Mouse (Mus musculus) midbrain, embryonic 16.5 days (tissue): ENCODE measurements at regions not wholly inside any gene's neighbourhood (a gene's known extent, or its start where the extent isn't known, plus 50 kb on each side); places are given as distances from the start of the nearest gene placed in this dataset.

Experiments used
- ATAC-seq: fragments of 200-750 bp; cut with Nextera tagmentation; 2 replicates; pipeline ENCODE4 v1.8.0; 2017; ENCODE audit warnings: moderate TSS enrichment
- H3K27ac ChIP-seq: fragments of 300-500 bp; sonication (generic); 2 replicates; pipeline ENCODE4 v1.5.1; 2014; ENCODE audit warnings: mild to moderate bottlenecking, low read length, mixed read lengths
- H3K27me3 ChIP-seq: fragments of 300-500 bp; sonication (generic); 2 replicates; pipeline ENCODE4 v1.6.1; 2014; ENCODE audit warnings: low read depth, low read length, mixed read lengths; ENCODE audit not compliant: control insufficient read depth, insufficient read depth
- H3K36me3 ChIP-seq: fragments of 300-500 bp; sonication (generic); 2 replicates; pipeline ENCODE4 v1.6.1; 2014; ENCODE audit warnings: mild to moderate bottlenecking, low read length, moderate library complexity, mixed read lengths; ENCODE audit not compliant: control insufficient read depth, insufficient read depth
- H3K4me1 ChIP-seq: fragments of 300-500 bp; sonication (generic); 2 replicates; pipeline ENCODE4 v1.6.1; 2014; ENCODE audit warnings: mild to moderate bottlenecking, low read length, mixed read lengths; ENCODE audit not compliant: control insufficient read depth, insufficient read depth
- H3K4me2 ChIP-seq: fragments of 300-500 bp; sonication (generic); 2 replicates; pipeline ENCODE4 v1.6.1; 2014; ENCODE audit warnings: mild to moderate bottlenecking, low read length, mixed read lengths
- H3K4me3 ChIP-seq: fragments of 300-500 bp; sonication (generic); 2 replicates; pipeline ENCODE4 v1.5.1; 2014; ENCODE audit warnings: low read depth, mild to moderate bottlenecking, low read length, moderate library complexity, mixed read lengths
- H3K9ac ChIP-seq: fragments of 300-500 bp; sonication (generic); 2 replicates; pipeline ENCODE4 v1.6.1; 2014; ENCODE audit warnings: low read depth, low read length, mixed read lengths
- H3K9me3 ChIP-seq: fragments of 300-500 bp; sonication (generic); replicated peaks from 2 replicates; pipeline ENCODE4 v1.6.1; 2014; ENCODE audit warnings: mild to moderate bottlenecking, low read length, mixed read lengths; ENCODE audit not compliant: control insufficient read depth, poor library complexity, severe bottlenecking
- WGBS: fragments of 180-500 bp; shearing (Covaris S2); extraction: QIAGEN DNeasy Blood & Tissue Kit; methylation state at CpG from one replicate; pipeline ENCODE4 v1.1.7; 2014; 5-methylcytosine and 5-hydroxymethylcytosine counted together

- WGBS, result 88% methylated on average over 1 of the region's 1 CpGs
- no peak for ATAC-seq
These were observed 485.4 kb downstream of the Nova1 start for GRCm38 (mm10) chr12:46333376-46333775.

GRCm38 (mm10) chr12:46327865-46328264 lies 490.9 kb downstream of the Nova1 start:
- H3K4me2 ChIP-seq, result no peak overlapping the region
- H3K27ac ChIP-seq, result no peak overlapping the region
- H3K4me1 ChIP-seq, result no peaks in the 10 kb centered on the region
- H3K36me3 ChIP-seq, result no peaks in the 10 kb centered on the region
- no peaks in the 10 kb centered on the region for H3K27me3 ChIP-seq
- H3K9me3 ChIP-seq, result no peaks in the 10 kb centered on the region
- 89% methylated on average over 1 of the region's 1 CpGs for WGBS
- H3K4me3 ChIP-seq, result no peak overlapping the region
- H3K9ac ChIP-seq, result no peak overlapping the region
- ATAC-seq, result no peak

More at GRCm38 (mm10) chr12:46333376-46333775, 485.4 kb downstream of the Nova1 start:
- H3K4me1 ChIP-seq, result no peaks in the 10 kb centered on the region
- no peaks in the 10 kb centered on the region for H3K36me3 ChIP-seq
- no peaks in the 10 kb centered on the region for H3K9me3 ChIP-seq
- H3K27ac ChIP-seq, result no peak overlapping the region
- no peaks in the 10 kb centered on the region for H3K27me3 ChIP-seq
- H3K4me3 ChIP-seq, result no peak overlapping the region
- H3K4me2 ChIP-seq, result no peak overlapping the region
- no peak overlapping the region for H3K9ac ChIP-seq

DNA sequence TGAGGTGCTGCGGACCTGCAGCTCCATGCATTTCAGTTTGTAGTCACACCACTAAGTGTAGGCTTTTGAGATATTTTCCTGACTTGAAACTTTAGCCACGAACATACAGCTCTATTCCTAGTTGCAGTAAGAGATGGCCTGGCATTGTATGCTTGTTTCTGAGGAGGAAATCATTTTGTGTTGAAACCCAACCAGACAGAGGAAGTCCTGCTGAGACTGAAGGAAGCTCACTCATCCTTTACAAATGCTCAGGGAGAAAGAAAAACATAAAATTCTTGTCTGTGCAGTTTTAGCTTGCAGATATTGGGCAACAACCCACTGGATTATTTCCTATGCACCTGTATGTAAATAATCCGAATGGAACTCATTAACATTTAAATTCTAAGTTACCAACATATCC lies 495.5 kb downstream of the Nova1 start:
- no peak overlapping the region for H3K4me3 ChIP-seq
- H3K9ac ChIP-seq, result no peak overlapping the region
- no peaks in the 10 kb centered on the region for H3K9me3 ChIP-seq
- no peaks in the 10 kb centered on the region for H3K4me1 ChIP-seq
- H3K27ac ChIP-seq, result no peak overlapping the region
- ATAC-seq, result no peak
- WGBS, result 58% methylated on average over 3 of the region's 3 CpGs
- H3K27me3 ChIP-seq, result no peaks in the 10 kb centered on the region
- no peak overlapping the region for H3K4me2 ChIP-seq
- no peaks in the 10 kb centered on the region for H3K36me3 ChIP-seq

DNA sequence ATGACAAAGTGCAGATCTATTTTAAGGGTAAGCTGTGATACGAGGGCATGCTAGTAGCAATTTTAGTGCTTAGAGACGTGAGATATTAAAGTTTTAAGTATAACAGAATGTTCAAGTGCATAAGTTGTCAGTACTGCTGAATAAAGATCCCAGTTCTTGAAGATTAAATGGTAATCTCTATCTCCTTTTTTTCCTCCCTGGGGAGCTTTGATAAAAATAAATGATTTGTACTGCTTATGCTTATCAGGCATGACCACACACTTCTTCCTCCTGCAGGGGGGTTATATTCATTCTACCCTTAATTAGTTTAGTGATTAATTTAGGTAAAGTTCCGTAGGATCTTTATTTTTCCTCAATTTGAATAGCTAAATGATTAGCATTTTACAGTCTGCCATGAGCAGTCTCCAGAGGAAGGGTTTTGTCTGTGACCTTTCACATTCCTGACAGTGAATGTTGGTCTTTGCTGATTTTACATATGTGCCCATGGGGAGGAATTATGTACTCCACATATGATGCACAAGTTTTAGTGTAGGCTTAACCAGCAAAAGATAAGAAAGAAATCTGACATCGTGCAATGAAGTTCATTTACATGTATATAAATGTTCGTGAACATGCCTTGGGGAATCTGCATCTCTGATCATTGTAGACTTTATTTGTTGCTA lies 515.5 kb downstream of the Nova1 start:
- 0 out of 2 replicates have a peak, but pooled peaks have one; percentile 36 for ATAC-seq

DNA sequence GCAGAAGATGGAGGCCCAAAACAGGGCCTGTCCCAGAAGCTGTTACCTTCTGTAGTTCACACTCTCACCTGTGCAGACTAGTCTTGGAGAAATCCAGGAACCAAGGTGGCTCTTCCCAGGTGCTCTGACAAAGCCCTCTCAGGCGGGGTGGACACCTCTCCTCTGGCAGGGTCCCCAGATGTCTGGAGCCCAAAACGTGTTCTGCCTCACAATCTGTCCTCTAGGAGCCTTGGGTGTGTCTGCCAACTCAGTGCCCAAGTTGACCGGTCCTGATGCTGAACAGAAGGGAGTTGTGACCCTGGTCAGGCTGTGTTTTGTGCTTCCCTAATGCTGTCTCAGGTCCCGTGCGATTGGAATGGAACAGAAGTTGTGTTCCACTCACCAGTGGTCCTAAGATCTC lies 519.8 kb downstream of the Nova1 start:
- H3K27ac ChIP-seq, result no peak overlapping the region
- no peak for ATAC-seq
- no peaks in the 10 kb centered on the region for H3K27me3 ChIP-seq
- H3K9me3 ChIP-seq, result no peaks in the 10 kb centered on the region
- H3K4me2 ChIP-seq, result no peak overlapping the region
- WGBS, result 89% methylated on average over 5 of the region's 5 CpGs
- H3K4me1 ChIP-seq, result peaks cover 3% of the 10 kb centered on the region; the same call in 1 of the 2 replicates
- no peak overlapping the region for H3K9ac ChIP-seq
- no peak overlapping the region for H3K4me3 ChIP-seq
- no peaks in the 10 kb centered on the region for H3K36me3 ChIP-seq

More for the DNA sequence above, 515.5 kb downstream of the Nova1 start:
- Histone ChIP-seq H3K27me3 (no peaks in the 10 kb centered on the region), H3K4me1 (peaks cover 3% of the 10 kb centered on the region; the same call in 1 of the 2 replicates), H3K4me2 (no peak overlapping the region), H3K9me3 (no peaks in the 10 kb centered on the region), H3K9ac (no peak overlapping the region), H3K4me3 (no peak overlapping the region), H3K27ac (no peak overlapping the region), H3K36me3 (no peaks in the 10 kb centered on the region)
- WGBS, result 54% methylated on average over 5 of the region's 5 CpGs

DNA sequence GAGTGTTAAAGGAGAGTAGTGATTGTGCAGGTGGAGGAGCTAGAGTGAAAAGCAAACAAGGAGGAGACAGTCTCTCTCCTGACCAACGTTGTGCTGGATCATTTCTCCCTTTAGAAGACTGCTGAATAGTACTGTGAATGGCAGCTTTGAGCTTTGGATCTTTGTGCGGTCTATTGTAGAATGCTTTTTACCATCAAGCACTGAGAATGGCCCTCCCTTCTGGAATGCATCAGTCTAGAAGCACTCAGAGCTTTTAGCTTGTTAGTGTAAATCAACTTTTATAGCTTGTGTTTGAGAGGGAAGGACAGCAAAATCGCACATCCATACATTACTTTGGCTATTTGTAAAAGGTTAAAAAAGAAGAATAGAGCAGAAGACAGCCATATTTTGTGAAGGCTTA lies 534.2 kb downstream of the Nova1 start:
- no peaks in the 10 kb centered on the region for H3K27me3 ChIP-seq
- no peak overlapping the region for H3K27ac ChIP-seq
- H3K4me1 ChIP-seq, result no peaks in the 10 kb centered on the region
- no peak overlapping the region for H3K9ac ChIP-seq
- H3K36me3 ChIP-seq, result no peaks in the 10 kb centered on the region
- no peak overlapping the region for H3K4me3 ChIP-seq
- ATAC-seq, result no peak
- WGBS, result 58% methylated on average over 3 of the region's 3 CpGs
- H3K4me2 ChIP-seq, result no peak overlapping the region
- 0 out of 2 replicates have a peak, but pooled peaks cover 3% of the 10 kb centered on the region for H3K9me3 ChIP-seq

GRCm38 (mm10) chr12:46248402-46249018 lies 570.2 kb downstream of the Nova1 start:
- Histone ChIP-seq H3K4me2 (no peak overlapping the region), H3K4me3 (no peak overlapping the region), H3K9me3 (no peaks in the 10 kb centered on the region), H3K9ac (no peak overlapping the region), H3K4me1 (peaks cover 7% of the 10 kb centered on the region), H3K27me3 (no peaks in the 10 kb centered on the region), H3K36me3 (no peaks in the 10 kb centered on the region), H3K27ac (peak overlapping the region; percentile 55; the same call in 1 of the 2 replicates)
- peak; percentile 64 for ATAC-seq
- 42% methylated on average over 1 of the region's 1 CpGs for WGBS

DNA sequence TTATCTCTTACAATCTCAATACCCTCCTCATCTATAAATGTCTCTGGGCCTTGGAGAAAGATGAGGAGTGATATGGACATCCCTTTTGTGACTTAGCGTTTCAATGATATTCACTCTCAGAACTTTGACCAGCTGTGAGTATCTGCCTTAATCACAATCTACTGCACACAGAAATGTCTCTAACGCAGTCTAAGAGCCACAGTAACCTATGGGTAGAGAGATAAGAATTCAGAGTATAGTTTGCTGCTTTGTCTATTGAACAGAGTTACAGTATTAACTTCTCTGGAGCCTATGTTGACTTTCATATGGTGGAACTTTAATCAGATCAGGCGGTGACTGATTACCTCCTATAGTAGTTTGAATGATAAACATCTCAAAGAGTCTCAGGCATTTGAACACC lies 573.8 kb downstream of the Nova1 start:
- H3K4me3 ChIP-seq, result no peak overlapping the region
- no peak for ATAC-seq
- H3K36me3 ChIP-seq, result no peaks in the 10 kb centered on the region
- H3K4me2 ChIP-seq, result no peak overlapping the region
- H3K27me3 ChIP-seq, result no peaks in the 10 kb centered on the region
- 97% methylated on average over 3 of the region's 3 CpGs for WGBS
- no peak overlapping the region for H3K27ac ChIP-seq
- H3K9me3 ChIP-seq, result no peaks in the 10 kb centered on the region
- H3K4me1 ChIP-seq, result peaks cover 7% of the 10 kb centered on the region
- no peak overlapping the region for H3K9ac ChIP-seq

DNA sequence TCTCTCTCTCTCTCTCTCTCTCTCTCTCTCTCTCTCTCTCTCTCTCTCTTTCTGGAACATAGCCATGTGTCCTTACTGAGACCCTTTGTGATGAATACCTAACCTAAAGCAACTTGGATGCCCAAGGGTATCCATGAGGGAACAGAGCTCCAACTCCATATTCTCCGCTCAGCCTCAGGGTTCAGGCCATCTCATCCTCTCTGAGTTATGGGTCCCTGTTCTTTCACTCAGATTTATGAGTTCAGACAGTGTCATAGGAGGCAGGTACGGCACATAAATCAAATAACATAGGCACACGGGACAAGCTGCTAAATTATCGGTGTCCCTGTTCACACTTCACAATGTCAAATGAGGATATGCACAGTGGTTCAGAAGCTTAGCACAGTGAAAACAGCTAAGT lies 586.4 kb downstream of the Nova1 start:
- H3K9me3 ChIP-seq, result no peaks in the 10 kb centered on the region
- H3K36me3 ChIP-seq, result no peaks in the 10 kb centered on the region
- H3K27ac ChIP-seq, result no peak overlapping the region
- H3K9ac ChIP-seq, result no peak overlapping the region
- no peak overlapping the region for H3K4me2 ChIP-seq
- no peak for ATAC-seq
- H3K4me3 ChIP-seq, result no peak overlapping the region
- 95% methylated on average over 4 of the region's 4 CpGs for WGBS
- no peaks in the 10 kb centered on the region for H3K4me1 ChIP-seq
- H3K27me3 ChIP-seq, result no peaks in the 10 kb centered on the region
